Mouse (Mus musculus): ENCODE results near the gene Ensa. TPM values are rescaled to one million over a fixed set of nuclear protein-coding genes. Genes with fewer than 3 reads are reported as not detected.
"Not testable (repeated sequence)": the region's sequence is repeated elsewhere in the genome, so short reads cannot be mapped to it uniquely, and the experiment has no call there.

The Ensa gene
- polyA plus RNA-seq, 1 experiment from 2014 or later = 131 TPM

DNA sequence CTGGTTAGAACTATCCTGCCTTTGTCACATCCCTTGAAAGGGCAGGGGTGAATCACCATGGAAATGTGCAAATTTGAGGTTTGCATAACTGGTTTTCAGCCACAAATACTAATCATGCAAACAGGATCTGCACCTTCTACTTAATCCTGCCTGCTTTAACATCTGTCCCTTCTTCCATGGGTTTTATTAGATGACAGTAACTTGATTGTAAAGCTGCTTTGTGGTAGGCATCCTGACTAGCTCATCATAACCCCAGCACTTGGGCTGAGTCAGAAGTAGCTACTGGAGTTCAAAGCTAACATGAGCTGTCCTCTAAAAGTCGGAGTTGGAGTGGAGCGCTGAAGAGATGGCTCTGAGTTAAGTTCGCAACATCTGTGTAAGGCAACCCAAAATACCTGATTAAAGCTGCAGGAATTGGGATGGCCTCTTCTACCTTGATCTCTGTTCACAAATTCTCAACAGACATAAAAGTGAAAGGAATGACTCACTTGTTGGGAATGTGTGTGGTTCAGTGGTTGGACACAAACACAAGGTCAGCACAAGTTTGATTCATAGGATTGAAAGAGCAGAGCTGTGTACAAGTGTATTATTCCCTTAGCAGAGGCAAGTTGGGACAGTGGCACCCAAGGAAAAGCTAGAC, 39.3 kb downstream of the Ensa start:
- H3K4me1 ChIP-seq (ENCODE audit: control insufficient read depth, insufficient read depth, low read length) = peaks cover 45% of the 10 kb centered on the region

GRCm38 (mm10) chr3:95664940-95665352, 40.2 kb downstream of the Ensa start:
- H3K4me1 ChIP-seq (ENCODE audit: control insufficient read depth, insufficient read depth, low read length) = peaks cover 45% of the 10 kb centered on the region
- H3K9ac ChIP-seq (ENCODE audit: low read depth, low read length) = no peak overlapping the region
- H3K4me2 ChIP-seq (ENCODE audit: low read length) = no peak overlapping the region
- H3K4me3 ChIP-seq (ENCODE audit: low read depth, low read length) = no peak overlapping the region
- H3K27me3 ChIP-seq (ENCODE audit: control insufficient read depth, insufficient read depth, low read depth, low read length) = no peaks in the 10 kb centered on the region
- no peak overlapping the region for H3K27ac ChIP-seq (ENCODE audit: low read length)
- no peaks in the 10 kb centered on the region for H3K9me3 ChIP-seq (replicated peaks; ENCODE audit: control insufficient read depth, low read length, poor library complexity, severe bottlenecking)
- peaks cover 7% of the 10 kb centered on the region for H3K36me3 ChIP-seq (ENCODE audit: control insufficient read depth, insufficient read depth, low read length)
- WGBS = 89% methylated on average over 4 of the region's 4 CpGs
- no peak for ATAC-seq

More for the DNA sequence above, 39.3 kb downstream of the Ensa start:
- H3K9ac ChIP-seq (ENCODE audit: low read depth, low read length) = no peak overlapping the region
- no peak overlapping the region for H3K4me2 ChIP-seq (ENCODE audit: low read length)
- H3K27me3 ChIP-seq (ENCODE audit: control insufficient read depth, insufficient read depth, low read depth, low read length) = no peaks in the 10 kb centered on the region
- WGBS = 95% methylated on average over 3 of the region's 3 CpGs
- H3K27ac ChIP-seq (ENCODE audit: low read length) = no peak overlapping the region
- ATAC-seq = no peak
- H3K36me3 ChIP-seq (ENCODE audit: control insufficient read depth, insufficient read depth, low read length) = peaks cover 7% of the 10 kb centered on the region
- no peaks in the 10 kb centered on the region for H3K9me3 ChIP-seq (replicated peaks; ENCODE audit: control insufficient read depth, low read length, poor library complexity, severe bottlenecking)
- H3K4me3 ChIP-seq (ENCODE audit: low read depth, low read length) = no peak overlapping the region

GRCm38 (mm10) chr3:95666124-95666844, 41.5 kb downstream of the Ensa start:
- Histone ChIP-seq H3K9ac (ENCODE audit: low read depth, low read length) (no peak overlapping the region), H3K4me3 (ENCODE audit: low read depth, low read length) (no peak overlapping the region), H3K27me3 (ENCODE audit: control insufficient read depth, insufficient read depth, low read depth, low read length) (no peaks in the 10 kb centered on the region), H3K4me1 (ENCODE audit: control insufficient read depth, insufficient read depth, low read length) (peaks cover 33% of the 10 kb centered on the region), H3K27ac (ENCODE audit: low read length) (no peak overlapping the region), H3K4me2 (ENCODE audit: low read length) (no peak overlapping the region), H3K9me3 (replicated peaks; ENCODE audit: control insufficient read depth, low read length, poor library complexity, severe bottlenecking) (no peaks in the 10 kb centered on the region), H3K36me3 (ENCODE audit: control insufficient read depth, insufficient read depth, low read length) (peaks cover 7% of the 10 kb centered on the region)
- no peak for ATAC-seq
- 75% methylated on average over 6 of the region's 6 CpGs for WGBS

GRCm38 (mm10) chr3:95667521-95667920, 42.7 kb downstream of the Ensa start:
- H3K4me1 ChIP-seq (ENCODE audit: control insufficient read depth, insufficient read depth, low read length) = peaks cover 22% of the 10 kb centered on the region
- H3K36me3 ChIP-seq (ENCODE audit: control insufficient read depth, insufficient read depth, low read length) = peaks cover 7% of the 10 kb centered on the region
- no peak overlapping the region for H3K4me3 ChIP-seq (ENCODE audit: low read depth, low read length)
- no peak overlapping the region for H3K9ac ChIP-seq (ENCODE audit: low read depth, low read length)
- no peak for ATAC-seq
- peak overlapping the region; percentile 9 for H3K27ac ChIP-seq (ENCODE audit: low read length)
- H3K4me2 ChIP-seq (ENCODE audit: low read length) = no peak overlapping the region
- WGBS = 69% methylated on average over 4 of the region's 4 CpGs
- H3K9me3 ChIP-seq (replicated peaks; ENCODE audit: control insufficient read depth, low read length, poor library complexity, severe bottlenecking) = no peaks in the 10 kb centered on the region
- no peaks in the 10 kb centered on the region for H3K27me3 ChIP-seq (ENCODE audit: control insufficient read depth, insufficient read depth, low read depth, low read length)

DNA sequence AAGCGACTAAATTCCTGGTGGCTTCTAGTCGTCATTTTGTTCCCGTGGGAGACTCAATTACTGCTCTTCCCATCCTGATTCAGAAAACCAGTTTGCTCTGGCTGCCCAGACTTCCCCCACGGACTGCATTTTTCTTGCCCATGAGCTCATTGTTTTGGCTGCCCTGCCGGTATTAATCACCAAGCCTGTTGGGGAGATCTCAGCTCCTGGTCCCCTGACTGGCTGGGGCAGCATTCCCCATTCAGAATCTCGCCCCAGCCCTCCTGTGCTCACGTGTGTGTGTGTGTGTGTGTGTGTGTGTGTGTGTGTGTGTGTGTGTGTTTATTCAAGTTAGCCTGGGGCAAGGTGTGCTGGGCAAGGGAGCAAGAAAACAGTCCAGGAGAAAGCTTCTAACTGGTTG, 43.2 kb downstream of the Ensa start:
- ATAC-seq = no peak
- no peaks in the 10 kb centered on the region for H3K9me3 ChIP-seq (replicated peaks; ENCODE audit: control insufficient read depth, low read length, poor library complexity, severe bottlenecking)
- peaks cover 18% of the 10 kb centered on the region for H3K4me1 ChIP-seq (ENCODE audit: control insufficient read depth, insufficient read depth, low read length)
- WGBS = 60% methylated on average over 7 of the region's 7 CpGs
- H3K36me3 ChIP-seq (ENCODE audit: control insufficient read depth, insufficient read depth, low read length) = peaks cover 7% of the 10 kb centered on the region
- no peak overlapping the region for H3K4me2 ChIP-seq (ENCODE audit: low read length)
- peak overlapping the region; percentile 39 for H3K27ac ChIP-seq (ENCODE audit: low read length)
- no peaks in the 10 kb centered on the region for H3K27me3 ChIP-seq (ENCODE audit: control insufficient read depth, insufficient read depth, low read depth, low read length)
- no peak overlapping the region for H3K4me3 ChIP-seq (ENCODE audit: low read depth, low read length)
- H3K9ac ChIP-seq (ENCODE audit: low read depth, low read length) = no peak overlapping the region

DNA sequence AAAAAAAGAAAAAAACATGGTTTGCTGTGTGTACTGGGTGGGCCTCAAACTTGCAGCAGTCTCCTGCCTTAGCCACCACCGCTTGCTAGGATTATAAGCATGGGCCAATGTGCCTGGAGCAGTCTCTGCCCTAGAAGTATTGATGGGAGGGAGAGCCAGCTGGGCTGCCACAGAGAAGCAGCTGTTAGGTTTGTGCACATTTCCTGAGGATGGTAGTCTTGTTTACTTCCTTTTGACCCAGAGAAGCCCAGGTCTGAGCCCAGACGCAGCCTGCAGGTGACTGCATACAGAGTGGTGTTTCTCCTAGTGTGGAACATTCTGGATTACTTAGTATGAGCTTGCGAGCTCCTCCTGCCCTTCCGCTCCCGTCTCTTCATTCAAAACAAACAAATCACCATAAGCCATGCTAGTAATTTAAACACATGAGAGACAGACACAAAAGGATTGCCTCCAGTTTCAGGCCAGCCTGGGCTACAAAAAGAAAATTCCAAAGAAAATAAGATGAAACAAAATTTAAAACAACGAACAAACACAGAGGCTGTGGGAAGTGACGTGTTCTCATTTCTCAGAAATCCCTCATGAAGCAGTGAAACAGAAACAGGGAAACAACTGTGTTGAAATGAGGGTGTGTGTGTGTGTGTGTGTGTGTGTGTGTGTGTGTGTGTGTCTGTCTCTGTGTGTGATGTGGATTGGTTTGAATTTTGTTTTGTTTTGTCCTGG, 44.0 kb downstream of the Ensa start:
- H3K9me3 ChIP-seq (replicated peaks; ENCODE audit: control insufficient read depth, low read length, poor library complexity, severe bottlenecking) = no peaks in the 10 kb centered on the region
- H3K27me3 ChIP-seq (ENCODE audit: control insufficient read depth, insufficient read depth, low read depth, low read length) = no peaks in the 10 kb centered on the region
- no peak for ATAC-seq
- H3K9ac ChIP-seq (ENCODE audit: low read depth, low read length) = no peak overlapping the region
- WGBS = 89% methylated on average over 7 of the region's 7 CpGs
- H3K4me2 ChIP-seq (ENCODE audit: low read length) = no peak overlapping the region
- H3K27ac ChIP-seq (ENCODE audit: low read length) = no peak overlapping the region; the same call in 1 of the 2 replicates
- H3K4me1 ChIP-seq (ENCODE audit: control insufficient read depth, insufficient read depth, low read length) = peaks cover 13% of the 10 kb centered on the region
- H3K4me3 ChIP-seq (ENCODE audit: low read depth, low read length) = no peak overlapping the region
- H3K36me3 ChIP-seq (ENCODE audit: control insufficient read depth, insufficient read depth, low read length) = peaks cover 7% of the 10 kb centered on the region

DNA sequence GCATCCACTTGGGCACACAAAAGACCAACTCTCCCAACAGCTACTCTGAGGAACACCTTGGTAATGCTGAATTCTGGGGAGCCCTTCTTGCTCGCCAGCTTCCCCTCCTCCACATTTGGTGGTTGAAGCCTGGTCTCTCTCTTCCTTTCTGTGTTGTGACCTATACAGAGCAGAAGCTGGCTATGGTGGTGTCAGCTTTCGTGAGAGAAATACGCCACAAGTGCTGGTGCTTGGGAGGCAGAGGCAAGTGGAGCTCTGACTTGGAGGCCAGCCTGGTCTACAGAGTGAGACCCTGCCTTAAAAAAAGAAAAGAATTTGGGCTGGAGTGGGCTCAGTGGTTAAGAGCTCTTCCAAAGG, 44.5 kb downstream of the Ensa start:
- Histone ChIP-seq H3K4me2 (ENCODE audit: low read length) (no peak overlapping the region), H3K27ac (ENCODE audit: low read length) (no peak overlapping the region), H3K4me1 (ENCODE audit: control insufficient read depth, insufficient read depth, low read length) (peaks cover 14% of the 10 kb centered on the region), H3K9me3 (replicated peaks; ENCODE audit: control insufficient read depth, low read length, poor library complexity, severe bottlenecking) (no peaks in the 10 kb centered on the region), H3K9ac (ENCODE audit: low read depth, low read length) (no peak overlapping the region), H3K36me3 (ENCODE audit: control insufficient read depth, insufficient read depth, low read length) (peaks cover 5% of the 10 kb centered on the region), H3K27me3 (ENCODE audit: control insufficient read depth, insufficient read depth, low read depth, low read length) (no peaks in the 10 kb centered on the region), H3K4me3 (ENCODE audit: low read depth, low read length) (no peak overlapping the region)
- 89% methylated on average over 3 of the region's 3 CpGs for WGBS
- ATAC-seq = no peak

GRCm38 (mm10) chr3:95670419-95670818, 45.6 kb downstream of the Ensa start:
- not testable (repeated sequence) for H3K4me3 ChIP-seq (ENCODE audit: low read depth, low read length); H3K9ac ChIP-seq (ENCODE audit: low read depth, low read length); H3K4me2 ChIP-seq (ENCODE audit: low read length); H3K27ac ChIP-seq (ENCODE audit: low read length); H3K36me3 ChIP-seq (ENCODE audit: control insufficient read depth, insufficient read depth, low read length); H3K9me3 ChIP-seq (replicated peaks; ENCODE audit: control insufficient read depth, low read length, poor library complexity, severe bottlenecking); ATAC-seq; H3K27me3 ChIP-seq (ENCODE audit: control insufficient read depth, insufficient read depth, low read depth, low read length)
- peaks cover 14% of the 10 kb centered on the region for H3K4me1 ChIP-seq (ENCODE audit: control insufficient read depth, insufficient read depth, low read length)
- WGBS = 100% methylated on average over 3 of the region's 3 CpGs

- no peak overlapping the region for H3K27ac ChIP-seq (ENCODE audit: low read length)
- no peaks in the 10 kb centered on the region for H3K9me3 ChIP-seq (replicated peaks; ENCODE audit: control insufficient read depth, low read length, poor library complexity, severe bottlenecking)
- H3K4me1 ChIP-seq (ENCODE audit: control insufficient read depth, insufficient read depth, low read length) = peaks cover 14% of the 10 kb centered on the region
- H3K36me3 ChIP-seq (ENCODE audit: control insufficient read depth, insufficient read depth, low read length) = no peaks in the 10 kb centered on the region
- 92% methylated on average over 5 of the region's 5 CpGs for WGBS
- no peak overlapping the region for H3K4me3 ChIP-seq (ENCODE audit: low read depth, low read length)
- H3K4me2 ChIP-seq (ENCODE audit: low read length) = no peak overlapping the region
- no peaks in the 10 kb centered on the region for H3K27me3 ChIP-seq (ENCODE audit: control insufficient read depth, insufficient read depth, low read depth, low read length)
- ATAC-seq = no peak
- no peak overlapping the region for H3K9ac ChIP-seq (ENCODE audit: low read depth, low read length)
Measured at GRCm38 (mm10) chr3:95671201-95671600, 46.4 kb downstream of the Ensa start.
